In the genomic region with DNA sequence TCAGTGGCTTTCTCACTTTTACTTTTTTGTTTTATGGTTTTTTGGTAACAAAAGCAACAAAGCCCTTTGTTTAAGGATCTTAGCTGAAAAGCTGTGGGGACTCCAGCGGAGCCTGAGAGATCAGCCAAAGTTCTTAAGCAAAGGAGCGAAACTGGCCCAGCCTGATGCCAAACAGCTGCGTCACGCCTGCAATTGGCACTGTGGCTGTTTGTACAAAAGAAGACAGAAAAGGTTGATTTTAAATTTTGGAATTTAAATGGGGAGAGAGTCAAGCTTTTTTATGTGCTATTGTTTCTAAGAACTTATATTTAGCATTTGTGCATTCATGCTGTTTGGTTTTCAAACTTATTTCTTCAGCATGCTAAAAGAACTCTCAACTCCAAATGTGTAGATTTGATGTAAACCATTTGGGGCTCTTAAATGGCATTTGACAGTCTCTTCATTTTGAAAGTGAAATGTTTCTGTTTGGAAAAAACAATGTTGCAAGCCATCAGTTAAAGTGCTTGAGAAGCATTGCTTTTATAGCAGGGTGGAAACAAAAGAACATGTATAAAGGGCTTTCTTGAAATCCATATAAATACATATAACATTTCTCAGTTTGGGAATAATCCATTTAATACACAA, we compare ENCODE assay signal across 12 mouse cellular contexts.
A peak's percentile ranks its signal among the peaks of the same experiment; 100 is the strongest.
DNase-seq lines count a peak whose midpoint lies in the region; ATAC-seq lines count a peak whose summit lies in the region.
"Had no signal": no experiment of that assay in that cellular context is flagged by ENCODE, and none has a peak within 500 bp of the region (broad histone marks: within the 10 kb centered on the region; RNA-seq: fewer than 3 reads in every experiment).

No protein-coding gene starts in this region.

- H3K4me2 ChIP-seq in heart, embryonic 11.5 days, result no peak overlapping the region
- H3K4me2 ChIP-seq: forebrain, embryonic 12.5 days; limb, embryonic 13.5 days had no signal

- no peaks in the 10 kb centered on the region for H3K27me3 ChIP-seq in heart, embryonic 11.5 days (ENCODE audit: control insufficient read depth, insufficient read depth, low read length)
- H3K27me3 ChIP-seq: forebrain, embryonic 12.5 days; limb, embryonic 13.5 days had no signal

- H3K9ac ChIP-seq in heart, embryonic 11.5 days (ENCODE audit: low read depth, low read length), result no peak overlapping the region
- H3K9ac ChIP-seq: forebrain, embryonic 12.5 days; limb, embryonic 13.5 days had no signal

- no peaks in the 10 kb centered on the region for H3K4me1 ChIP-seq in heart, embryonic 11.5 days (ENCODE audit: control insufficient read depth, insufficient read depth, low read length)
- H3K4me1 ChIP-seq: limb, embryonic 13.5 days had no signal

- no peak overlapping the region for H3K4me3 ChIP-seq in heart, embryonic 11.5 days (ENCODE audit: low read depth, low read length)
- H3K4me3 ChIP-seq: forebrain, embryonic 12.5 days; limb, embryonic 13.5 days had no signal

- H3K9me3 ChIP-seq in heart, embryonic 11.5 days (replicated peaks; ENCODE audit: control insufficient read depth, low read length), result no peaks in the 10 kb centered on the region
- H3K9me3 ChIP-seq: forebrain, embryonic 12.5 days; limb, embryonic 13.5 days had no signal

- ATAC-seq in heart, embryonic 11.5 days (replicated peaks; ENCODE audit: insufficient number of reproducible peaks, low FRiP score, low TSS enrichment), result no peak

- intact Hi-C loops in heart, postnatal 25 days (cut with DNase I), result no loop called here

- H3K27ac ChIP-seq in heart, embryonic 11.5 days (ENCODE audit: low read depth, low read length), result no peak overlapping the region
- H3K27ac ChIP-seq: forebrain, embryonic 12.5 days; limb, embryonic 13.5 days had no signal

- H3K36me3 ChIP-seq in heart, embryonic 11.5 days (ENCODE audit: control insufficient read depth, insufficient read depth, low read length), result no peaks in the 10 kb centered on the region
- H3K36me3 ChIP-seq: forebrain, embryonic 12.5 days; limb, embryonic 13.5 days had no signal

- peak; percentile 42 to 45 for DNase-seq in heart, adult 18-20 months
- DNase-seq in ovary, postnatal 14 days (ENCODE audit: low spot score), result peak; percentile 39
- DNase-seq in ovary, postnatal 10 days (ENCODE audit: low spot score), result no peak
- peak; percentile 17 for DNase-seq in heart, postnatal 25 days (ENCODE audit: low spot score)
- DNase-seq in urinary bladder, postnatal 25 days (ENCODE audit: low spot score), result peak; percentile 43
- DNase-seq in retina, embryonic 14.5 days (ENCODE audit: low spot score), result no peak
- DNase-seq in B cell, adult 2 months, result no peak
- DNase-seq: cerebellum, adult 11-12 months; right cerebral cortex, postnatal 4 days had no signal

- WGBS in heart, embryonic 11.5 days (ENCODE audit: insufficient replicate concordance), result 54% methylated on average over 4 of the region's 4 CpGs

Comparison
In these comparisons a context has a peak if more than half of its experiments do, and no peak if none do; other contexts are left out.
1. DNase-seq: peak in heart, adult 18-20 months (2 of 2), ovary, postnatal 14 days (single experiment), heart, postnatal 25 days (single experiment) and urinary bladder, postnatal 25 days (single experiment); none in ovary, postnatal 10 days (single experiment), retina, embryonic 14.5 days (single experiment) and B cell, adult 2 months (0 of 2).